Mouse (Mus musculus) left cerebral cortex, adult 9 months (tissue): ENCODE data around the gene Ghdc.

ENCODE experiments used
- DNase-seq, 2 experiments: peaks; one replicate each; pipeline ENCODE4 v3.0.0; 2022; ENCODE audit warnings: low spot score in 2 of 2

Gene Ghdc

GRCm38 (mm10) chr11:100782568-100782967, 11.8 kb upstream of the Ghdc start:
- no peak for DNase-seq

GRCm38 (mm10) chr11:100781763-100782475, 11.2 kb upstream of the Ghdc start:
- DNase-seq: no peak

- no peak for DNase-seq
Observed at GRCm38 (mm10) chr11:100780247-100780646, 9.5 kb upstream of the Ghdc start.

GRCm38 (mm10) chr11:100778069-100778468, 7.3 kb upstream of the Ghdc start:
- no peak for DNase-seq

GRCm38 (mm10) chr11:100775921-100776320, 5.2 kb upstream of the Ghdc start:
- DNase-seq: no peak

- DNase-seq: no peak
Observed at GRCm38 (mm10) chr11:100774261-100774660, 3.5 kb upstream of the Ghdc start.

GRCm38 (mm10) chr11:100769980-100770379, 777 bp downstream of the Ghdc start:
- no peak for DNase-seq

- DNase-seq: no peak
Observed at GRCm38 (mm10) chr11:100767871-100768270, 2.9 kb downstream of the Ghdc start.

- DNase-seq: no peak
Observed at GRCm38 (mm10) chr11:100766726-100767125, 4.0 kb downstream of the Ghdc start.

GRCm38 (mm10) chr11:100762831-100763230, 7.9 kb downstream of the Ghdc start, which contains the start of gene Hcrt:
Gene Hcrt, minus strand, starts transcription at chr11:100762931.
- DNase-seq: no peak

GRCm38 (mm10) chr11:100761547-100762045, 9.2 kb downstream of the Ghdc start:
- DNase-seq: peak in 1 of 2 experiments; percentile 91

- peak; percentile 89 to 93 for DNase-seq
Observed at GRCm38 (mm10) chr11:100759611-100760233, 11.0 kb downstream of the Ghdc start, which contains the start of gene Kcnh4. Gene Kcnh4, minus strand, starts transcription at chr11:100759942.

- no peak for DNase-seq
Observed at GRCm38 (mm10) chr11:100758707-100759610, 11.8 kb downstream of the Ghdc start.

GRCm38 (mm10) chr11:100757566-100757965, 13.2 kb downstream of the Ghdc start:
- no peak for DNase-seq

- no peak for DNase-seq
Observed at GRCm38 (mm10) chr11:100756476-100756875, 14.3 kb downstream of the Ghdc start.

GRCm38 (mm10) chr11:100754693-100755057, 16.1 kb downstream of the Ghdc start:
- peak in 1 of 2 experiments; percentile 74 for DNase-seq

- peak in 1 of 2 experiments; percentile 80 for DNase-seq
Observed at GRCm38 (mm10) chr11:100754021-100754692, 16.6 kb downstream of the Ghdc start.

GRCm38 (mm10) chr11:100752294-100752693, 18.5 kb downstream of the Ghdc start:
- no peak for DNase-seq

- DNase-seq: no peak
Observed at GRCm38 (mm10) chr11:100750127-100750526, 20.6 kb downstream of the Ghdc start.

- no peak for DNase-seq
Observed at GRCm38 (mm10) chr11:100749469-100749868, 21.3 kb downstream of the Ghdc start.

GRCm38 (mm10) chr11:100748620-100749019, 22.1 kb downstream of the Ghdc start:
- no peak for DNase-seq
